Mouse (Mus musculus): Measurements from ENCODE around the gene Prss22.
"Not testable (repeated sequence)": the region's sequence is repeated elsewhere in the genome, so short reads cannot be mapped to it uniquely, and the experiment has no call there.

Gene Prss22

GRCm38 (mm10) chr17:23995421-23995820, 2.5 kb downstream of the Prss22 start:
- DNase-seq (ENCODE audit: low read depth, low spot score), result no peak

- no peak for DNase-seq (ENCODE audit: low read depth, low spot score)
These were observed 3.2 kb downstream of the Prss22 start for GRCm38 (mm10) chr17:23994667-23995066.

- DNase-seq (ENCODE audit: low read depth, low spot score), result peak; percentile 51
These were observed 4.1 kb downstream of the Prss22 start for GRCm38 (mm10) chr17:23993559-23994428.

- DNase-seq (ENCODE audit: low read depth, low spot score), result no peak
These were observed 4.9 kb downstream of the Prss22 start for GRCm38 (mm10) chr17:23992789-23993553.

- no peak for DNase-seq (ENCODE audit: low read depth, low spot score)
These were observed 8.1 kb downstream of the Prss22 start for GRCm38 (mm10) chr17:23989802-23990201.

- no peak for DNase-seq (ENCODE audit: low read depth, low spot score)
These were observed 12.9 kb downstream of the Prss22 start for GRCm38 (mm10) chr17:23984989-23985388.

GRCm38 (mm10) chr17:23982912-23983311, 15.0 kb downstream of the Prss22 start:
- no peak for DNase-seq (ENCODE audit: low read depth, low spot score)

- no peak for DNase-seq (ENCODE audit: low read depth, low spot score)
These were observed 17.5 kb downstream of the Prss22 start, which contains the start of gene Prss30 for GRCm38 (mm10) chr17:23980297-23980909. Gene Prss30 (minus strand): TSS chr17:23980566.

GRCm38 (mm10) chr17:23979471-23979870, 18.4 kb downstream of the Prss22 start:
- no peak for DNase-seq (ENCODE audit: low read depth, low spot score)

GRCm38 (mm10) chr17:23976665-23977064, 21.2 kb downstream of the Prss22 start:
- DNase-seq (ENCODE audit: low read depth, low spot score), result no peak

GRCm38 (mm10) chr17:23971315-23971714, 26.6 kb downstream of the Prss22 start:
- DNase-seq (ENCODE audit: low read depth, low spot score), result no peak

- DNase-seq (ENCODE audit: low read depth, low spot score), result peak; percentile 26
These were observed 28.7 kb downstream of the Prss22 start for GRCm38 (mm10) chr17:23969231-23969630.

GRCm38 (mm10) chr17:23968780-23969179, 29.1 kb downstream of the Prss22 start:
- DNase-seq (ENCODE audit: low read depth, low spot score), result no peak

GRCm38 (mm10) chr17:23966658-23967401, 31.1 kb downstream of the Prss22 start:
- DNase-seq (ENCODE audit: low read depth, low spot score), result no peak

GRCm38 (mm10) chr17:23965805-23966425, 32.0 kb downstream of the Prss22 start:
- no peak for DNase-seq (ENCODE audit: low read depth, low spot score)

- no peak for DNase-seq (ENCODE audit: low read depth, low spot score)
These were observed 36.3 kb downstream of the Prss22 start for GRCm38 (mm10) chr17:23961573-23962122.

GRCm38 (mm10) chr17:23960084-23960738, 37.7 kb downstream of the Prss22 start:
- DNase-seq (ENCODE audit: low read depth, low spot score), result peak; percentile 44

- DNase-seq (ENCODE audit: low read depth, low spot score), result no peak
These were observed 42.7 kb downstream of the Prss22 start, which contains the start of gene Sbpl for GRCm38 (mm10) chr17:23955174-23955573. Gene Sbpl (minus strand): TSS chr17:23955274.

GRCm38 (mm10) chr17:23950828-23951227, 47.1 kb downstream of the Prss22 start:
- DNase-seq (ENCODE audit: low read depth, low spot score), result not testable (repeated sequence)

GRCm38 (mm10) chr17:23949068-23949467, 48.8 kb downstream of the Prss22 start:
- no peak for DNase-seq (ENCODE audit: low read depth, low spot score)
